Comparison of ENCODE assay signal across 27 mouse cellular contexts in the genomic region with DNA sequence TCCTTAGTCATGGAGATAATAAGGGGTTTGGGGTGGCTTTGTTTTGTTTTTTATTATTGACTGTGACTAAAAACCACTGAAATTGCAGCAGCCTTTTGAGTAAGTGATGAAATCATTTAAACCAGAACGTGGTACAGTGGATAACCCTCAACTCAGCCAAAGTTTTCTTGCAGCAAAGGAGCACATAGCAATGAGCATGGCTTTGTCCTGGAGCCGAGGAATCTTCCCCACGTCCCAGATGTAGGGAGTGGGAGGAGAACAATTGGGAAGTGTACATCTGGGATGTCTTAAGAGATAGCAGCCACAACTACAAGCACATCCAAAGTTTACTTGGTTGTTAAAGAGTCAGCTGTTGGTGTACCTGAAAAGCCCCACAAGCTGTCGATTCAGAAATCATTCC.
"Had no signal": no experiment of that assay in that cellular context is flagged by ENCODE, and none has a peak within 500 bp of the region (broad histone marks: within the 10 kb centered on the region; RNA-seq: fewer than 3 reads in every experiment).

No protein-coding gene starts in this region.

- H3K4me1 ChIP-seq: embryonic facial prominence, embryonic 12.5 days; forebrain, embryonic 10.5 days; forebrain, embryonic 12.5 days; forebrain, embryonic 13.5 days; forebrain, embryonic 15.5 days; heart, embryonic 10.5 days had no signal

- H3K27me3 ChIP-seq: embryonic facial prominence, embryonic 12.5 days; embryonic facial prominence, embryonic 13.5 days; embryonic facial prominence, embryonic 15.5 days; forebrain, embryonic 12.5 days; forebrain, embryonic 13.5 days; forebrain, embryonic 15.5 days had no signal

- DNase-seq: cerebellum, adult 9-10 months; cerebellum, adult 9-11 months; cerebellum, postnatal 10 days; cerebellum, postnatal 14 days; cerebellum, postnatal 25 days; cerebellum, postnatal 36 days; embryo, embryonic 11 days; forebrain, postnatal 0 days; gastrocnemius, adult 2 months; gastrocnemius, postnatal 10 days; gastrocnemius, postnatal 14 days; gastrocnemius, postnatal 25 days; gastrocnemius, postnatal 36 days; heart, adult 18-20 months; heart, adult 2 months had no signal

- H3K9ac ChIP-seq: embryonic facial prominence, embryonic 12.5 days; embryonic facial prominence, embryonic 13.5 days; embryonic facial prominence, embryonic 15.5 days; forebrain, embryonic 12.5 days; forebrain, embryonic 13.5 days; forebrain, embryonic 15.5 days; forebrain, postnatal 0 days had no signal

- ATAC-seq: forebrain, embryonic 13.5 days; forebrain, embryonic 14.5 days; forebrain, embryonic 15.5 days; forebrain, embryonic 16.5 days; forebrain, postnatal 0 days had no signal

- H3K27ac ChIP-seq: embryonic facial prominence, embryonic 12.5 days; embryonic facial prominence, embryonic 13.5 days; forebrain, embryonic 10.5 days; forebrain, embryonic 12.5 days; forebrain, embryonic 13.5 days; forebrain, embryonic 15.5 days; heart, adult 2 months; heart, embryonic 10.5 days had no signal

- H3K4me3 ChIP-seq: embryonic facial prominence, embryonic 12.5 days; embryonic facial prominence, embryonic 13.5 days; embryonic facial prominence, embryonic 15.5 days; erythroblast, embryonic 14.5 days; forebrain, embryonic 10.5 days; forebrain, embryonic 12.5 days; forebrain, embryonic 13.5 days; forebrain, embryonic 15.5 days; gastrocnemius, adult 2 months; heart, adult 2 months; heart, embryonic 10.5 days had no signal

- H3K9me3 ChIP-seq: embryonic facial prominence, embryonic 12.5 days; embryonic facial prominence, embryonic 13.5 days; embryonic facial prominence, embryonic 15.5 days; forebrain, embryonic 10.5 days; forebrain, embryonic 12.5 days; forebrain, embryonic 13.5 days; forebrain, embryonic 15.5 days; heart, embryonic 10.5 days had no signal

- H3K4me2 ChIP-seq: embryonic facial prominence, embryonic 12.5 days; embryonic facial prominence, embryonic 13.5 days; embryonic facial prominence, embryonic 15.5 days; forebrain, embryonic 12.5 days; forebrain, embryonic 13.5 days; forebrain, embryonic 15.5 days; heart, embryonic 11.5 days had no signal
